Mouse (Mus musculus) cerebellum, adult 11 months (tissue): ENCODE measurements around the gene Mon2.
"Not testable (repeated sequence)": the region's sequence is repeated elsewhere in the genome, so short reads cannot be mapped to it uniquely, and the experiment has no call there.

Experiments
- DNase-seq: peaks from one replicate; pipeline ENCODE4 v3.0.0; 2022

The Mon2 gene

GRCm38 (mm10) chr10:122990606-122991005, 85.7 kb downstream of the Mon2 start:
- no peak for DNase-seq

- no peak for DNase-seq
These were observed 86.4 kb downstream of the Mon2 start for GRCm38 (mm10) chr10:122989916-122990315.

- no peak for DNase-seq
These were observed 87.9 kb downstream of the Mon2 start for GRCm38 (mm10) chr10:122988372-122988771.

DNA sequence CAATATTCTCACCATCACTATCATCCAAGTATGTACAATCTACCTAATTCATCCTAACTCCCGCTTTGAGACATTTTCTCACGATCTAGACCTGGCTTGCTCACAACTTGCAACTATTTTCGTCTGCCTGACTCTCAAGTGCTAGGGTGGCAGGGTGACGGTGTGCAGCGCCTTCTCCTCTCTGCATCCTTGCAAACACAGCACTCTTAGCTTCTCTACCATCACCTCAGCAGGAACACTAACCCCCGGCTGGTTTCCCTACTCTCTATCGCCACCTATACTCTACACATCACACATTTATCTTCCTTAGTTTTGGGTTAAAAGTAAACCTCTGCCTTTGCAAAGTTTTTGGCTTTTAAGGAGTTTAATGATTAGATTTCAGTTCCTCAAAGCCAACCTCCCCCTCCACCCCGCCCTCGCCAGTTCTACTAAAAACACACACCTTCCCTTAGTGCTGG, 88.6 kb downstream of the Mon2 start:
- no peak for DNase-seq

GRCm38 (mm10) chr10:122986320-122987225, 89.7 kb downstream of the Mon2 start:
- DNase-seq = peak; percentile 84

DNA sequence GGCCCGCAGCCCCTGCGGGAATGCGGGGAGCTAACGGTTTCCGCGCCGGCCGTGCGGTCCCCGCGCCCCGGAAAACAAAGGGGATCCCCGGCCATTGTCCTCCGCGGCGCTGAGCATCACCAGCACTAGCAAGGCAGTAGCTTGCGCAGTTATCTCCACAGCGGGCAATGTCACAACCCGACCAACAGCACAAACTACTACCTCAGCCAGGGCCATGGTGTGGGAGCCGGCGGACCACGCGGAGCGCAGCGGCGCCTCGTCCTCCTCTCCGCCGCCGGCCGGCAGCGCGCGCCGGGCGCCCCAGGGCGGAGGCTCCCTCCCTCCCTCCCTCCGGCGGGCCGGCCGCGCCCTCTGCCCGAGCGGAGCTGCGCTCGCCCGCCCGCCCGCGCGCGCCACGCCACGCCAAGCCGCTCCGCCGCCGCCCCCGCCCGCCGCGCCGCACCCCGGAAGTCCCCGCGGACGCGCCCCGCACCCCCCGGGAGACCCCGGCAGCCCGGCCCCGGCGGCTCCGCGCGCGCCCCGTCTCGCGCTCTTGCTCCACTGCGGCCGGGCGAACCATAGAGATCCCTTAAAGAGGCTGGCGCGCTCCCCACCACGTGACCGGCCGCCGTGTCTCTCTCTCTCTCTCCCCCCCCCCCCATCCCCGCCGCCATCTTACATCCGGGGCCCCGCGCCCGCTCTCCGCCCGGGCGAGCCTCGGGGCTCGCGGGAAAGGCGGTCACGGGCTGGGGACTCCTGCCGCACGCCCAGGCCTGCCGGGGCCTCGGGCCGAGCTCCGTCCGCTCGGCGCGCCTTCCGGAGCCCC, 90.6 kb downstream of the Mon2 start:
- peak; percentile 83 for DNase-seq

GRCm38 (mm10) chr10:122985252-122985514, 91.1 kb downstream of the Mon2 start:
- no peak for DNase-seq

- no peak for DNase-seq
These were observed 91.6 kb downstream of the Mon2 start for GRCm38 (mm10) chr10:122984531-122985251.

GRCm38 (mm10) chr10:122983579-122984530, 92.5 kb downstream of the Mon2 start:
- DNase-seq = no peak

GRCm38 (mm10) chr10:122982909-122983578, 93.3 kb downstream of the Mon2 start:
- no peak for DNase-seq

- DNase-seq = no peak
These were observed 96.2 kb downstream of the Mon2 start for GRCm38 (mm10) chr10:122980123-122980522.

DNA sequence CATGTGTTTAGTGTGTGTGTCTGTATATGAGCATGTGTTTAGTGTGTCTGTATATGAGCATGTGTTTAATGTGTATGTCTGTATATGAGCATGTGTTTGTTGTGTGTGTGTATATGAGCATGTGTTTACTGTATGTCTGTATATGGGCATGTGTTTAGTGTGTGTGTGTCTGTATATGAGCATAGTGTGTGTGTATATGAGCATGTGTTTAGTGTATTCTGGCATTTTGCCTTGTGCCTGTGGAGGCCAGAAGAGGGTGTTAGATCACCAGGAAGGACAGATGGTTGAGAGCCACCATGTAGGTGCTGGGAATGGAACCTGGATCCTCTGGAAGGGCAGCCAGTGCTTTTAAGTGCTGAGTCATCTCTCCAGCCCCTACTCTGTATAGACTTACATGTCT, 96.9 kb downstream of the Mon2 start:
- DNase-seq = no peak

DNA sequence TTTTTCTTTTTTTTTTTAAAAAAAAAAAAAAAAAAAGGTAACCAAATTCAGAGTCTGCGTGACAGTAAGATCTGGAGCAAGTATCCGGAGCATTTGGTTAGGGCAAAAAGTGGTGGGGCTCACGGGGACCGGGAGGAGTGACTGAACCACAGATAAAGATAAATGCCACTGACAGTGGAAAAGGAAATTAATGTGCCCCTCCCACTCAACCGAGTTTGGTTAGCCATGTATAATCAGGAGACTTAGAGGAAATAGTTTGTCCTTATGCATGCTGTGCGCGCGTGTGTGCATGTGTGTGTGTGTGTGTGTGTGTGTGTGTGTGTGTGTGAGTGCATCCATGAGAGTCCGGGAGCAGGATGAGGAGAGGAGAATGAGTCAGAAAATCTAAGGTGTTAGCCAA, 100.3 kb downstream of the Mon2 start:
- DNase-seq = no peak

DNA sequence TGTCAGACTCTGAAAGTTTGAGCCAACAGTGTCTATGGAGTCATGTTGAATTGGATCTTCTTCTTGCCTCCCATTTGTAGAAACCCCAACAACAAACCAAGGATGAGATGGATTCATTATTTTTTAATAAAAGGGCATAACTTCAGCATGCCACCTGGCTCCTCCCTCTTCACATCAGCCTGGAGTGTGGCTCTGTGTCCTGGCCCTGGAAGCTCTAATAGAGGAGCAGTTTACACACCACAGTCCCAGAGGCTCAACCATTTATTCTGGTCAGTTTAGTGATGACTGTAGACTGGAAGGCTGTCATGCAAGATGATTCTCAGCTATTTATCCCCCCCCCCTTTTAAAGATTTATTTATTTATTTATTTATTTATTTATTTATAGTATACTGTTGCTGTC, 103.1 kb downstream of the Mon2 start:
- no peak for DNase-seq

- DNase-seq = no peak
These were observed 106.1 kb downstream of the Mon2 start for GRCm38 (mm10) chr10:122970188-122970587.

DNA sequence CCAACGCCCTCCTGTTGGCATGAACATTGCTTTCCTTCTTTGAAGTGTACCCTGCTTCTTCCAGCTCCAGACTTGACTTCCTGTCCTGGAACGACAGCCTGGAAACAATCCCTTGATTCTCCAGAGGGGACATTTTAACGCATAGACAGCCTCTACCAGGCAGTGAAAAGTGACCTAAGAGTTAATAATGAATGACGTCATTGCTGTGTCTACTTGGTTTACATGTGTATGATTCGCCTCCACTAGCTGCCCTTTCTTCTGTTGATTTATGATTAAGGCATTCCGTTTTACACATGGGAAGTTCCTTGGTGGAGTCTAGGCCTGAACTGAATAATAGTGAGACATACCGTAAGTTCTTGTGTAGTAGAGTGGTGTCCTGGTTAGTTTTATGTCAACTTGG, 109.9 kb downstream of the Mon2 start:
- DNase-seq = no peak

DNA sequence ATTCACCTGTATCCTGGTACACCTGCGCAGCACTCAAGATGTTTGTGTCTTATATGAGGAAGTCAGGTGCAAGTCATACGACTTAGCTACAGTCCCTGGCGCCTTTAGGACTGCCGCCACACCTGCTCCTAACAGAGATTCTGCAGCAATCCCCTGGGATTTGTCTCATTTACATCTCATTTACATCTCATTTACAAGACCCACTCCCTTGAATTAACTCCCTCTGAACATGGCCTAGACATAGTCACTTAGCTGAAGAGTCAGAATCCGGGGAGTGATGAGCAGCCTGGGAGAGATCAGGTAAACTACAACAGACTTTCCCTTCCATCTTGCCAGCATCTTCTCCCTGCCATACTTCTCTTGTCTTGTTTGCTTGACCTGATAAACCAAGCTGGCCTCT, 110.7 kb downstream of the Mon2 start:
- DNase-seq = not testable (repeated sequence)

- no peak for DNase-seq
These were observed 112.1 kb downstream of the Mon2 start for GRCm38 (mm10) chr10:122964241-122964636.

- DNase-seq = no peak
These were observed 112.7 kb downstream of the Mon2 start for GRCm38 (mm10) chr10:122963463-122964240.

GRCm38 (mm10) chr10:122962651-122963050, 113.7 kb downstream of the Mon2 start:
- no peak for DNase-seq

DNA sequence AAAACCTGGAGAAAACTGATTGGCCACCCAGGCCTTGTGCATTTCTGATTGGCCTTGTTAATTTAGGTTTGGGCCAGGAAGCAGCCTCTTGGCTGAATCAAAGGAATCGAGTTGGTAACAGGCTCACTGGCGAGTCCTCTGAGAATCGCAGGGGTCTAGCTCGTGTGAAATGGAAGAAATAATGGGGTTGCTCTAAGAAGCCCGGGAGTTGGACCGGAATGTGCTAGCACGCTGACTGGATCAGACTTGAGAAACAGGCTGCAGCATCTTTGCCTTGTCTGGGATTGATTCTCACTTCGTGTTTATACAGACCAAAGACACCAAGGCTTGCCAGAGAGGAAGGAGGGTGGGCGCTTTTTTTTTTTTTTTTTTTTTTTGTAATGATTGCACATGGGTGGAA, 114.8 kb downstream of the Mon2 start:
- no peak for DNase-seq
